13 mouse cellular contexts compared by ENCODE assay signal in genomic region chr9:56415393-56415792, GRCm38 (mm10). TPM values are rescaled to one million over a fixed set of nuclear protein-coding genes. Genes with fewer than 3 reads are reported as not detected.
A peak's percentile ranks its signal among the peaks of the same experiment; 100 is the strongest.
DNase-seq lines count a peak whose midpoint lies in the region; ATAC-seq and TF ChIP-seq lines count a peak whose summit lies in the region.
"Had no signal": no experiment of that assay in that cellular context is flagged by ENCODE, and none has a peak within 500 bp of the region (broad histone marks: within the 10 kb centered on the region; RNA-seq: fewer than 3 reads in every experiment).

No protein-coding gene starts in this region.

- 24% methylated on average over 1 of the region's 1 CpGs for WGBS in heart, adult 2 months
- 50% methylated on average over 1 of the region's 1 CpGs for WGBS in kidney, embryonic 16.5 days

- DNase-seq in heart, adult 2 months, result no peak
- DNase-seq in heart, postnatal 10 days, result no peak
- no peak for DNase-seq in kidney, adult 9 months
- peak; percentile 19 for DNase-seq in A20 (ENCODE audit: low read depth, low spot score)
- peak; percentile 90 for DNase-seq in cerebellum, adult 9-10 months
- no peak for DNase-seq in right cerebral cortex, postnatal 4 days
- DNase-seq: adrenal gland, adult 8-10 months; gastrocnemius, postnatal 36 days; thymus, postnatal 36 days had no signal

- intact Hi-C loops in heart, adult 2 months (cut with DNase I), result loop anchor here (5.0 to 10.0 kb wide), 3 partner anchors 88 to 219 kb away; no protein-coding TSS in a partner anchor
- intact Hi-C loops in heart, postnatal 10 days (cut with DNase I), result loop anchor here (5.0 to 10.0 kb wide), 2 partner anchors 91 to 203 kb away; no protein-coding TSS in a partner anchor

- H3K4me1 ChIP-seq in heart, adult 2 months (ENCODE audit: control insufficient read depth, insufficient read depth, low read length), result peaks cover 9% of the 10 kb centered on the region
- H3K4me1 ChIP-seq in kidney, embryonic 16.5 days (ENCODE audit: insufficient read depth, low read length), result peaks cover 26% of the 10 kb centered on the region

- no peak for TF ChIP-seq EP300 in heart, adult 2 months (IDR thresholded peaks at IDR 0.05; ENCODE audit: insufficient read depth, low read depth, low read length)

- no peak overlapping the region; the same call in 1 of the 2 replicates for H3K4me3 ChIP-seq in heart, adult 2 months
- H3K4me3 ChIP-seq in kidney, embryonic 16.5 days (ENCODE audit: low read length), result peak overlapping the region; percentile 17; the same call in 1 of the 2 replicates
- H3K4me3 ChIP-seq: limb, embryonic 15.5 days; neural tube, embryonic 13.5 days had no signal

- peak overlapping the region; percentile 40 for H3K4me2 ChIP-seq in kidney, embryonic 16.5 days (replicated peaks; ENCODE audit: low read depth, low read length)
- H3K4me2 ChIP-seq: limb, embryonic 15.5 days had no signal

- peak overlapping the region; percentile 97; the same call in 1 of the 2 replicates for H3K27ac ChIP-seq in heart, adult 2 months
- H3K27ac ChIP-seq in kidney, embryonic 16.5 days (ENCODE audit: low read length), result no peak overlapping the region; the same call in 1 of the 2 replicates
- H3K27ac ChIP-seq: limb, embryonic 15.5 days; neural tube, embryonic 13.5 days had no signal

- peaks cover 8% of the 10 kb centered on the region for H3K79me2 ChIP-seq in heart, adult 2 months (replicated peaks; ENCODE audit: control insufficient read depth, insufficient read depth, low read length)

- no peak for ATAC-seq in kidney, embryonic 16.5 days (ENCODE audit: low FRiP score, low TSS enrichment)
- ATAC-seq: midbrain, embryonic 16.5 days had no signal

- TF ChIP-seq CTCF in heart, adult 2 months (IDR thresholded peaks at IDR 0.05), result no peak

- H3K27me3 ChIP-seq in heart, adult 2 months (ENCODE audit: control insufficient read depth, insufficient read depth, low read length), result no peaks in the 10 kb centered on the region
- H3K27me3 ChIP-seq in kidney, embryonic 16.5 days (ENCODE audit: insufficient read depth, low read length), result no peaks in the 10 kb centered on the region
- H3K27me3 ChIP-seq: limb, embryonic 15.5 days; neural tube, embryonic 13.5 days had no signal

- peaks cover 32% of the 10 kb centered on the region for H3K36me3 ChIP-seq in heart, adult 2 months (ENCODE audit: control insufficient read depth, insufficient read depth, low read length)
- H3K36me3 ChIP-seq in kidney, embryonic 16.5 days (ENCODE audit: insufficient read depth, low read length), result no peaks in the 10 kb centered on the region
- H3K36me3 ChIP-seq: limb, embryonic 15.5 days; neural tube, embryonic 13.5 days had no signal

- no peak for TF ChIP-seq POLR2A in heart, adult 2 months (IDR thresholded peaks at IDR 0.05; ENCODE audit: insufficient read depth, low read depth, low read length)

- no peak overlapping the region for H3K9ac ChIP-seq in heart, adult 2 months (ENCODE audit: low read depth, low read length)
- no peak overlapping the region for H3K9ac ChIP-seq in kidney, embryonic 16.5 days (replicated peaks; ENCODE audit: low read length)
- H3K9ac ChIP-seq: limb, embryonic 15.5 days; neural tube, embryonic 13.5 days had no signal

- H3K9me3 ChIP-seq in kidney, embryonic 16.5 days (ENCODE audit: low read length), result no peaks in the 10 kb centered on the region
- H3K9me3 ChIP-seq: limb, embryonic 15.5 days; neural tube, embryonic 13.5 days had no signal

RNA-seq across cellular contexts. Expression of gene Peak1, which starts 2.5 kb away (rescaled TPM):
- total RNA-seq in heart, adult 2 months (2021), result 10 to 100 TPM; 37.5 to 37.8 TPM
- 10.4 and 19.2 TPM in 2 replicates for polyA plus RNA-seq in heart, adult 2 months (2012; rRNA removed)
- 10 to 100 TPM; 44.6 to 53.4 TPM for total RNA-seq in heart, postnatal 10 days (2021)
- 14.0 and 16.9 TPM in 2 replicates for polyA plus RNA-seq in kidney, embryonic 16.5 days (2015; fragmentation: Nextera tagmentation; extraction: Ambion mirVana)

RNA-seq across cellular contexts. Expression of gene Hmg20a, which starts 3.0 kb away (rescaled TPM):
- total RNA-seq in heart, adult 2 months (2021), result 10 to 100 TPM; 18.0 to 19.4 TPM
- 18.6 and 29.0 TPM in 2 replicates for polyA plus RNA-seq in heart, adult 2 months (2012; rRNA removed)
- 10 to 100 TPM; 32.9 to 36.3 TPM for total RNA-seq in heart, postnatal 10 days (2021)
- 59.7 and 69.6 TPM in 2 replicates for polyA plus RNA-seq in kidney, embryonic 16.5 days (2015; fragmentation: Nextera tagmentation; extraction: Ambion mirVana)

Comparison
In these comparisons a context has a peak if more than half of its experiments do, and no peak if none do; other contexts are left out.
1. DNase-seq: peak in A20 (single experiment) and cerebellum, adult 9-10 months (single experiment); none in heart, adult 2 months (0 of 2), heart, postnatal 10 days (0 of 2), kidney, adult 9 months (single experiment) and right cerebral cortex, postnatal 4 days (single experiment).